Comparison of ENCODE assay signal across 8 mouse cellular contexts in genomic region chrX:140558176-140558844, GRCm38 (mm10). TPM values are rescaled to one million over a fixed set of nuclear protein-coding genes. Genes with fewer than 3 reads are reported as not detected.
DNase-seq lines count a peak whose midpoint lies in the region; ATAC-seq lines count a peak whose summit lies in the region.
"Had no signal": no experiment of that assay in that cellular context is flagged by ENCODE, and none has a peak within 500 bp of the region (broad histone marks: within the 10 kb centered on the region; RNA-seq: fewer than 3 reads in every experiment).

No protein-coding gene starts in this region.

- peaks cover 7 to 27% of the 10 kb centered on the region in 2 experiments for H3K4me1 ChIP-seq in heart, embryonic 14.5 days (ENCODE audit: control insufficient read depth in 2 of 2, insufficient read depth in 2 of 2, low read length in 2 of 2)
- peaks cover 7% of the 10 kb centered on the region; the same call in 1 of the 2 replicates for H3K4me1 ChIP-seq in lung, embryonic 16.5 days (replicated peaks; ENCODE audit: control insufficient read depth, insufficient read depth, low read length)
- H3K4me1 ChIP-seq in forebrain, embryonic 12.5 days: no peaks in the 10 kb centered on the region
- H3K4me1 ChIP-seq: limb, embryonic 13.5 days had no signal

- no peaks in the 10 kb centered on the region for H3K27me3 ChIP-seq in heart, embryonic 14.5 days (ENCODE audit: control insufficient read depth, insufficient read depth, low read length)
- H3K27me3 ChIP-seq in lung, embryonic 16.5 days (ENCODE audit: control insufficient read depth, insufficient read depth, low read depth, low read length): peaks cover 4% of the 10 kb centered on the region
- peaks cover 63% of the 10 kb centered on the region for H3K27me3 ChIP-seq in forebrain, embryonic 12.5 days

- no peak overlapping the region for H3K4me3 ChIP-seq in heart, embryonic 14.5 days (ENCODE audit: control insufficient read depth in 1 of 2, insufficient read depth in 1 of 2, low read depth in 1 of 2, low read length in 2 of 2)
- H3K4me3 ChIP-seq in lung, embryonic 16.5 days (ENCODE audit: low read length): no peak overlapping the region
- no peak overlapping the region for H3K4me3 ChIP-seq in forebrain, embryonic 12.5 days (replicated peaks)
- H3K4me3 ChIP-seq: limb, embryonic 13.5 days had no signal

- no peaks in the 10 kb centered on the region for H3K36me3 ChIP-seq in heart, embryonic 14.5 days (ENCODE audit: control insufficient read depth, insufficient read depth, low read length)
- no peaks in the 10 kb centered on the region for H3K36me3 ChIP-seq in lung, embryonic 16.5 days (ENCODE audit: control insufficient read depth, insufficient read depth, low read length)
- H3K36me3 ChIP-seq in forebrain, embryonic 12.5 days (replicated peaks): no peaks in the 10 kb centered on the region
- H3K36me3 ChIP-seq: limb, embryonic 13.5 days had no signal

- no peaks in the 10 kb centered on the region for H3K9me3 ChIP-seq in heart, embryonic 14.5 days (ENCODE audit: control insufficient read depth, low read length)
- no peaks in the 10 kb centered on the region for H3K9me3 ChIP-seq in lung, embryonic 16.5 days (ENCODE audit: control insufficient read depth, low read length)
- no peaks in the 10 kb centered on the region for H3K9me3 ChIP-seq in forebrain, embryonic 12.5 days
- H3K9me3 ChIP-seq: limb, embryonic 13.5 days had no signal

- WGBS in heart, embryonic 14.5 days: 43% methylated on average over 6 of the region's 6 CpGs
- WGBS in lung, embryonic 16.5 days: 41% methylated on average over 6 of the region's 6 CpGs
- WGBS in forebrain, embryonic 12.5 days: 75% methylated on average over 6 of the region's 6 CpGs

- no peak overlapping the region; the same call in 1 of the 2 replicates for H3K4me2 ChIP-seq in heart, embryonic 14.5 days (ENCODE audit: low read length)
- no peak overlapping the region for H3K4me2 ChIP-seq in lung, embryonic 16.5 days (ENCODE audit: low read depth, low read length)
- H3K4me2 ChIP-seq in forebrain, embryonic 12.5 days: no peak overlapping the region
- H3K4me2 ChIP-seq: limb, embryonic 13.5 days had no signal

- DNase-seq in NIH3T3 (ENCODE audit: low read depth): peak; percentile 94
- DNase-seq in adrenal gland, adult 2 months: peak; percentile 81
- DNase-seq in embryo, embryonic 10 days (ENCODE audit: low spot score): no peak

- H3K27ac ChIP-seq in heart, embryonic 14.5 days (replicated peaks in 1 of 2; ENCODE audit: control insufficient read depth in 1 of 2, insufficient read depth in 1 of 2, low read depth in 2 of 2, low read length in 2 of 2): peak overlapping the region; percentile 73 to 80
- peak overlapping the region; percentile 69 for H3K27ac ChIP-seq in lung, embryonic 16.5 days (ENCODE audit: low read length)
- no peak overlapping the region for H3K27ac ChIP-seq in forebrain, embryonic 12.5 days
- H3K27ac ChIP-seq: limb, embryonic 13.5 days had no signal

- H3K9ac ChIP-seq in heart, embryonic 14.5 days (ENCODE audit: low read length): no peak overlapping the region
- no peak overlapping the region for H3K9ac ChIP-seq in lung, embryonic 16.5 days (ENCODE audit: low read length)
- no peak overlapping the region for H3K9ac ChIP-seq in forebrain, embryonic 12.5 days
- H3K9ac ChIP-seq: limb, embryonic 13.5 days had no signal

- ATAC-seq in heart, embryonic 14.5 days (ENCODE audit: insufficient number of reproducible peaks, insufficient read depth, low FRiP score, low read depth): peak; percentile 47; the same call in 1 of the 2 replicates
- peak; percentile 94 for ATAC-seq in lung, embryonic 16.5 days (ENCODE audit: low read depth)
- ATAC-seq in forebrain, embryonic 12.5 days (ENCODE audit: low FRiP score): no peak
- no peak for ATAC-seq in granulocyte monocyte progenitor cell, adult 5-6 weeks (replicated peaks; ENCODE audit: poor library complexity, severe bottlenecking)

RNA-seq across cellular contexts. Expression of gene Tsc22d3, which starts 42.1 kb away (rescaled TPM):
- 100 to 1,000 TPM in 1 of 2 experiments, 10 to 100 TPM in 1; 77.4 to 136 TPM for total RNA-seq in adrenal gland, adult 2 months (2021)
- polyA plus RNA-seq in adrenal gland, adult 2 months (2012; rRNA removed): 53.1 and 71.8 TPM in 2 replicates
- polyA plus RNA-seq in heart, embryonic 14.5 days (2014; fragmentation: Nextera tagmentation; extraction: Ambion mirVana): 209 and 227 TPM in 2 replicates
- 119 and 129 TPM in 2 replicates for polyA plus RNA-seq in lung, embryonic 16.5 days (2015; fragmentation: Nextera tagmentation; extraction: Ambion mirVana)
- polyA plus RNA-seq in forebrain, embryonic 12.5 days (2016; fragmentation: Nextera tagmentation; extraction: Ambion mirVana): 93.7 and 95.0 TPM in 2 replicates
- total RNA-seq in granulocyte monocyte progenitor cell, adult 5-6 weeks (2014; fragmentation: Nextera tagmentation): 18.4 and 19.9 TPM in 2 replicates
- 19.7 and 30.0 TPM in 2 replicates for total RNA-seq in granulocyte monocyte progenitor cell, adult 5-6 weeks (2017)

Comparison
In these comparisons a context has a peak if more than half of its experiments do, and no peak if none do; other contexts are left out.
1. ATAC-seq: peak in heart, embryonic 14.5 days (single experiment) and lung, embryonic 16.5 days (single experiment); none in forebrain, embryonic 12.5 days (single experiment) and granulocyte monocyte progenitor cell, adult 5-6 weeks (single experiment).